16 mouse cellular contexts compared by ENCODE assay signal in genomic region chr7:139706411-139707120, GRCm38 (mm10). TPM values are rescaled to one million over a fixed set of nuclear protein-coding genes. Genes with fewer than 3 reads are reported as not detected.
A peak's percentile ranks its signal among the peaks of the same experiment; 100 is the strongest.
DNase-seq lines count a peak whose midpoint lies in the region; TF ChIP-seq lines count a peak whose summit lies in the region.
"Had no signal": no experiment of that assay in that cellular context is flagged by ENCODE, and none has a peak within 500 bp of the region (broad histone marks: within the 10 kb centered on the region; RNA-seq: fewer than 3 reads in every experiment).

No protein-coding gene starts in this region.

- H3K27me3 ChIP-seq in myocyte (ENCODE audit: control insufficient read depth, insufficient read depth, insufficient read length): peaks cover 23% of the 10 kb centered on the region

- DNase-seq in heart, adult 11 months: peak; percentile 84
- no peak for DNase-seq in heart, postnatal 25 days (ENCODE audit: low spot score)
- DNase-seq in frontal cortex, adult 2 months (ENCODE audit: extremely low spot score in 1 of 2, low spot score in 1 of 2): peak; percentile 50 to 73
- DNase-seq in layer of hippocampus, postnatal 10 days (ENCODE audit: low spot score in 2 of 2): peak; percentile 25 to 54
- no peak for DNase-seq in T-cell, adult 2 months (ENCODE audit: low spot score)
- no peak for DNase-seq in spleen, postnatal 4 days (ENCODE audit: low spot score in 2 of 2)
- DNase-seq in Muller cell, postnatal 12 days (ENCODE audit: inconsistent ontology term): no peak
- DNase-seq: cerebellum, adult 9-11 months; kidney, adult 11 months had no signal

- H3K79me2 ChIP-seq in myocyte (ENCODE audit: control insufficient read depth, insufficient read depth): no peaks in the 10 kb centered on the region

- H3K4me2 ChIP-seq in myocyte (ENCODE audit: low read depth): no peak overlapping the region
- H3K4me2 ChIP-seq: embryonic facial prominence, embryonic 13.5 days had no signal

- no peak overlapping the region for H3K4me3 ChIP-seq in myocyte
- H3K4me3 ChIP-seq: embryonic facial prominence, embryonic 13.5 days; hindbrain, embryonic 10.5 days had no signal

- no peaks in the 10 kb centered on the region for H3K36me3 ChIP-seq in myocyte (ENCODE audit: control insufficient read depth, insufficient read depth)
- H3K36me3 ChIP-seq: embryonic facial prominence, embryonic 13.5 days; hindbrain, embryonic 10.5 days had no signal

- no peak overlapping the region for H3ac ChIP-seq in myocyte (ENCODE audit: control insufficient read depth, insufficient read length)

- no peak for TF ChIP-seq POLR2A in myocyte (IDR thresholded peaks at IDR 0.05; ENCODE audit: insufficient read length, low read depth)

- intact Hi-C loops in heart, postnatal 25 days (cut with DNase I): loop anchor here (5.0 kb wide), 1 partner anchor 41 kb away; no protein-coding TSS in a partner anchor

TF ChIP-seq in myocyte, 11 proteins besides CTCF, POLR2A, EP300 and RAD21:
- TF ChIP-seq TCF12 (IDR thresholded peaks at IDR 0.05; ENCODE audit: insufficient read depth, poor library complexity, severe bottlenecking) (peak; percentile 26), TCF3 (IDR thresholded peaks at IDR 0.05; ENCODE audit: insufficient read length, low read depth) (no peak), SRF (IDR thresholded peaks at IDR 0.05; ENCODE audit: control insufficient read depth, insufficient read length, low read depth) (no peak), MYOG (IDR thresholded peaks at IDR 0.05; ENCODE audit: control insufficient read depth in 1 of 3, insufficient read depth in 1 of 3, insufficient read length in 2 of 3, low read depth in 2 of 3) (no peak), MYOD1 (IDR thresholded peaks at IDR 0.05; ENCODE audit: control insufficient read depth in 1 of 3, insufficient read length in 2 of 3, low read depth in 2 of 3) (peak in 1 of 3 experiments; percentile 40), POLR2AphosphoS2 (IDR thresholded peaks at IDR 0.05; ENCODE audit: insufficient read length, low read depth) (no peak), CEBPB (IDR thresholded peaks at IDR 0.05; ENCODE audit: insufficient read depth, poor library complexity, severe bottlenecking) (no peak), MAX (IDR thresholded peaks at IDR 0.05; ENCODE audit: low read depth) (no peak)

RNA-seq across cellular contexts. Expression of gene Cfap46, which starts 22.9 kb away (rescaled TPM):
- total RNA-seq in heart, postnatal 25 days (2021): under 1 TPM in 1 of 2 experiments, not detected in 1; 0.16 TPM
- polyA plus RNA-seq in frontal cortex, adult 2 months (2012; rRNA removed): 2.8 and 3.3 TPM in 2 replicates
- 1 to 10 TPM; 3.4 to 3.9 TPM for total RNA-seq in layer of hippocampus, postnatal 10 days (2021)
- 0.11 TPM for polyA plus RNA-seq in myocyte (2012; fragmentation: generic; extraction: Trizol)
- total RNA-seq: neutrophil, adult 5-6 weeks had no signal
- polyA plus RNA-seq: liver, embryonic 16.5 days; macrophage; small intestine, adult 2 months had no signal

Comparison
In these comparisons a context has a peak if more than half of its experiments do, and no peak if none do; other contexts are left out.
1. DNase-seq: peak in heart, adult 11 months (single experiment), frontal cortex, adult 2 months (2 of 2) and layer of hippocampus, postnatal 10 days (2 of 2); none in heart, postnatal 25 days (single experiment), T-cell, adult 2 months (single experiment), spleen, postnatal 4 days (0 of 2) and Muller cell, postnatal 12 days (single experiment).